Mouse (Mus musculus): ENCODE results near the gene Snrk.
A peak's percentile ranks its signal among the peaks of the same experiment; 100 is the strongest.
"Not testable (repeated sequence)": the region's sequence is repeated elsewhere in the genome, so short reads cannot be mapped to it uniquely, and the experiment has no call there.

The Snrk gene

DNA sequence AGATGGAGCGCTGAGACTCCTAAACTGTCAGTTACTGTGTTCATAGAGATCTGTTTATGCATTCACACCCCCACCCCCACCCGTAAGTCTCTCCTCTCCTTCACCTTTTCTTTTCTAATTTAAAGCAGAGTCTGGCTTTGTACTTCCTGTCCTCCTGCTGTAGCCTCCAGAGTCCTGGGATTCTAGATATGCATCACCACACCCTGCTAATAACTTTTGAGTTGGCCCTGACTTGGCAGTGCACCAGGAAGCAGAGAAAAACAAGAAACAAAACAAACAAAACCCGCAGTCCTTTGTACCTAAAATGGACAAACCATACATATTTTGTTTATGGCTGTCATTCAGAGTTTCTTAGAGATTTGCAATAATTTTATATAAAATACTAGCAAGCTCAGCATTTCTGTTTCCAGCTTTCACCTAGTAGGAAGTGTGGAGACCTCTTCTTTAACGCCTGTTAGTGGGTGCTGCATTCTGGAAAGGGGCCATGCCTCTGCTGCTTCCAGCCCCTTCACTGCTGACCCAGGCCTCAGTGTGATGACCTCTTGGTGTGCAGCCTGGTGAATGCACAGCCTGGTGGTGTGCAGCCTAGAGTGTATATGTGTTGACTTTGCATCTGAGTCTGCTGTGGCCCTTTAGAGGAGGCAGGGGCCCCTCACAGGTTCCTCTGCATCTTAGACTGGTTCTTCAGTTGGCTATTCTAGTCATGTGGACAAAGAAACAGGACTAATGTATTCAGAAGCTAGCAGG lies 29.2 kb downstream of the Snrk start:
- no peak for DNase-seq

DNA sequence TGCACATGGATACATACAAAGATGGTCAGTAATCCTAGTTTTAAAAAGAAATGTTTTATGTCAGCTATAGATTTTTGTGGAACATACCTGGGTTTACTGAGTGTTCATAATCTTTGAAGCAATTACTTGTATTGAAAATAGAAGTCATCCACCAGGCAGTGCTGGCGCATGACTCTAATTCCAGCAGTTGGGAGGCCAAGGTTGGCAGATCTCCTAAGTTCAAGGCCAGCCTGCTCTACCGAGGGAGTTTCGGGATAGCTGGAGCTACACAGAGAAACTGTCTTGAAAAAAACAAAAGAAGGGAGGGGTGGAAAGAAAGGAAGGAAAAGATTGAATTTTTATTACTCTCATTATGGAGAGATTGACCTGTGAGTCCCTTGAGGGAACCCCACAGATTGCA lies 31.3 kb downstream of the Snrk start:
- no peak for DNase-seq

DNA sequence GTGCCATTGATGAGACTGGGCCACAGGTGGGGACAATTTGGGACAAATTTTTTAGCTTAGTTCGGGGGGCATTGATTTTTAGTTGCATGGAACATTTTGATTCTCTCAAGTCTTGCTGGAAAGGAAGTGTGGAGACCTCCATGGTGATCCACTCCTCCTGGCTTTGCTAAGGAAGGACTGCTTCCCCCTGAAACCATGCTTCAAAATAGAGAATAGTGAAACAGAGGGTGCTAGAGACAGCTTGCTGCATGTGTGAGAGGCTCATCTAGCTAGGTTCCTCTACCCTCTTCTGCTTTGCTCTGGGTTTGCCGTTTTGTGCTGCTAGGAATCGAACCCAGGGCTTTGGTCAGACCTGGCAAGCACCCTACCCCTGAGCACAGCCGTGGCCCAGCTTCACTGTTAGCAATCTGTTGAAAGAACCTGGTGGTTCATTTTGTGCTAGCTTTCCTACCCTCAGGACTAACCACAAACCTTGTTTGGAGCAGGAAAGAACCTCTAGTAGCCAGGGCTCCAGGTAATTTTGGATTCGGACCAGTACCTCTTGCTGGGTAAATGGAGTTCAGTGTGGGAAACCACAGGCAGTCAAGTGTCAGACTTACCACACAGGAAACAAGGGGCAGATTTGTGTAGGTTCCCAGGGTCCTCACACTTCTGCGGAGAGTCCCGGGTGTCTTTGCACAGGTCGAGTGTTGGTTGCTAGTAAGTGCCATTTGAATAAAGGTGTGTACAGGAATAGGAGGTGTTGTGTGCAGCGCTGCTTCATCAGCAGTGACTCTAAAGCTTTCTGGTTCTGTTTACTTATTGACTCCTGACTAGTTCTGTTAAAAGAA lies 33.1 kb downstream of the Snrk start:
- DNase-seq: no peak

DNA sequence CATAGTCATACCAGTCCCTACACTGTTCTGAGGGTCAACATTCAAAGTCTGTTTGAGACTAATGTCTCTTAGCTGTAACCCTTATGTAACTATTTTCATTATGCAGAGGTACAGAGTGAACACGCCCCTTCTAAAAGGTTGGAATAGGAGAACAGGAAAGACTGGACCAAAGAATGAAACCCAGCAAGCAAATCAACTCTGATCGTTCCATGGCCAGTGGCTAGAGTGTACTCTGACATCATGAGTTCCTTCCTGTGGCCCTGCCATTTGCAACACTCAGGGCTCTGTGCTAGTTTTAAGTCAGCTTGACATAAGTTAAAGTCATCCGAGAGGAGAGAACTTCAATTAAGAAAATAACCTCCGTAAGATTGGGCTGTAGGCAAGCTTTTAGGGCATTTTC lies 35.0 kb downstream of the Snrk start:
- DNase-seq: no peak

DNA sequence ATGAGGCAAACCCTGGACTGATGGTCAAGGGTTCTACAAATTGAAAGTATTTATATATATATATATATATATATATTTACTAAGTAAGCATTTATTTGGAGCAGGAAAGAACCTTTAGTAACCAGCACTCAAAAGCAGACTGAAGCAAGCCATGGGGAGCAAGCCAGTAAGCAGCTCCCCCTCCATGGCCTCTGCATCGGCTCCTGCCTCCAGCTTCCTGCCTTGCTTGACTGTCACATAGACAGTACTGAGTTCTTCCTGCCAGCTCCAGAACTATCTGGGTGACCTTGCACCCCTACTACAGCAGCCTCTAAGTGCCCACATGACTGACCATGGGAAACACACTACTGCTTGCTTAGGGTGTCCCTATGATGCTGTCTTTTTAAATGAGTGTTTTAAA lies 35.4 kb downstream of the Snrk start:
- no peak for DNase-seq

DNA sequence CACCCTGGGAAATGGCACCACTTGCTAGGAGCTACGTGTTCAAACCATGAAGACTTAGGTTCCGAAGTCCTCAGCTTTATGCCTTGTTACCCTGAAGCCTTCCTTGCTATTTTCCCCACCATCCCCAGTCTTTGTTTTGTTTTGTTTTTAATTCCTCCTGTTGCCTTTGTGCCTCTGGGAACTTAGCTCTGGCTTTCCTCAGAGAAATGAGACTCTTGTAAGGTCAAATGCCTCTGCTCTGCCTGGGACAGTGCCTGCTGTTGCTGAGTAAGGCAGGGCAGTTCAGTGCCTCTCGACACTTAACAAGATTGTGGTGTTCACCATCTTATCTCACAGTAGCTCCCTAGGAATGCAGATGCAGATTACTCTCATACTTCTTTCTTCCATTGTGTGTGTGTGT lies 36.4 kb downstream of the Snrk start:
- no peak for DNase-seq

DNA sequence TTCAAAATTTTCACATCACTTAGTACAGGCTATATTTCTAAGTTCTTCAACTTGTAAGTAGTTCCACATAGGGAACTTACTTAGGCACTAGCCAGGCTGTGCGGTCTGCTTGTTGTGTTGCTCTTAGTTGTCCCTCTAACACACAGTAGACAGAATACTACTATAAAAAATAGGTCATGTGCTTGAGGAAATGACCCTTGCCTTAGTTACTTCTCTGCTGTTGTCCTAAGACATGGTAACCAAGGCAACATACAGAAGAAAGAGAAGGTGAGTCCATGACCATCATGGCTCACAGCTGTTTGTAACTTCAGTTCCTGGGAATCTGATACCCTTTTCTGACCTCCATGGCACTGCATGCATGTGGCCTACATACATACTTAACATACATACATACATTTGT lies 38.1 kb downstream of the Snrk start:
- no peak for DNase-seq

DNA sequence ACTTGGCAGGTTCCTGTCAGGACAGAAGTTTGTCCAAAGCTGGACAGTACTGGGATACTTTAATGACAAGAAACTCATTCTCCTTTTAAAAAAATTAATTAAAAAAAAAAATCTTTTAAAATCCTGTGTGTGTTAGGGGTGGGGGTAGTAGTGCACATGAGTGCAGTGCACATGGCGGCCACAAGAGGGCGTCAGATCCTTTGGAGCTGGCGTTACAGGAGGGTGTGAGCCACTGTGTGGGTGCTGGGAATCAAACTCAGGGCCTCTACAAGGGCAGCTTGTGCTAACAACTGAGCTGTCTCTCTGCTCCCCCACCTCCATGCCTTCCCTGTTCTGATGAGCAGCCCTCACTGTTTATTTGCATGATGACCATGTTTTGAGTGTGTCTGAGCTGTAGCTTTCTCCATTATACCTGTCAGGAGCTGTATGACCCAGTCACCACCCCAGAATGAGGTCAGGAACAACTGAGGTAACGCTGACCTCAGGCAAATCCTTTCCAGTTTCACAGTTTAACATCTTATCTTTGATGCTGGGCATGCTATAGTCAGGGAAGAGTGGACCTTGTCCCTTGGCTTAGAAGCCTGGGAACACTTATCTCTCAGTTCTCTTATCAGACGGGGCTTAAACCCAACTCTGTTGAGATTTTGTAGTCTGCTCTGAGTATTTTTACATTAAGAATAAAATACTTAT lies 39.5 kb downstream of the Snrk start:
- no peak for DNase-seq

DNA sequence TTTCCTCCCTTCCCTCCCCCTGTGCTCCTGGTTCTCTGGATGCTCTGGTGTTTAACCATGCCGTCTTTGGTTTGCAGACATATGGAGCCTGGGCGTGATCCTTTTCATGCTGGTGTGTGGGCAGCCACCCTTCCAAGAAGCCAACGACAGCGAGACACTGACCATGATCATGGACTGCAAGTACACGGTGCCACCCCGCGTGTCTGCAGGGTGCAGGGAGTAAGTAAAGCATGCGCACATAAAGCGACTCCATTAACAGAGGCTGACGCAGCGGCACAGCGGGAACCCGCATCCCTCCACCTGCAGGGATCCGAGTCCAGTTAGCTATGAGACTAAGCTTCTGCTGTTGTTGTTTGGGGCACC lies 40.0 kb downstream of the Snrk start:
- DNase-seq: no peak

DNA sequence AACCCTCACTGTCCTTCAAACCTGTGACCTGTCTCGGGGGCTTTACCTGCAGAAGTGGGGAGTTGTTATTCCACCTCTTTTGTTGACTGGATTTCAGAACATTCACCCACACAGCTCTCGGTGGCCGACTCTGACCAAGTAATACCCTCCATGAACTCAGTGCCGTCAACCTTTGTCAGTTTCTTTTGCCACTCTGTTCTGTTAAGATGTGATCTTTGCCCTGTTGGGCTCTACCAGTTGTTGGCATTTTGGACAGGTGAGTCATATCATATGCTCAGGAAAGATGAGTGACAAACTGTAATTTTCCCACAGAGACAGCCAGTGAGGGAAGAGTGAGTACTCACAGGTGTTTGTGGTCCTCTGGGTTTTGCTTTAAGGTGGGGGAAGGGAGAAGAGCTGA lies 47.5 kb downstream of the Snrk start:
- DNase-seq: no peak

DNA sequence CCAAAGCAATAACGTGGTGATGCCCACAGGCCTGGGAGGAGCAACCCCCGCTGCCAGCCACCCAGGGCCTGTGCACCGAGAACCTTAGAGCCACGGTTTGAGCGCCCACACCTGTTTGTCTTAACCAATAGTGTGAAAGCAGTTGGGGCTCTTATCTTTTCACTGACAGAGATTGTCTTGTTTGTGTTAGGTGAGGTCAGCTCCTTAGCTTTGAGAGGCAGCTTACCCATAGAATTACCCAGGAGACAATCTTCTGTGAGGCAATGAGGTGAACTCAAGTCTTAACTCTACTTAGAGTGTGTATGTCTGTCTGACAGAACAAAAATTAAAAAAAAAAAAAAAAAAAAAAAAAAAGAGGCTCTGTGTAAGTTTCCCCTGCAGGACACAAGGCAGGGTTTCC lies 50.7 kb downstream of the Snrk start:
- DNase-seq: not testable (repeated sequence)

DNA sequence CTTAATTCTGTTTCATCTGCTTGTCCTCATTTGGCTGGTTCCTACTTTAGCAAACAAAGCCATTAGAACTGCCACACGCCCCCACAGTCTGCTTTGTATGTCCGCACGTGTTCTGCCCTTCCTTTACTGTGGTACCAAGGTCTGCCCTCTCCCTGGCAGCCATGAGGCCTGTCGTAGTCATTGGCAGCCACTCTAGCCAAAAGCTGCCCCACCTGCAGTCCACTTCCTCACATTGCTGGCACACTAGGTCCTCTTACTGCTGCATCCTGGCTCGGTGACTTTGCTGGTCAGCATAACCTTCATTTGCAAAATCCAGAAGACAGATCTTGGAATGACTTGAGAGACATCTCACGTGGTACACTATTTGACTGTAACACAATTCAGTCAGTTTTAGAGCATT lies 52.8 kb downstream of the Snrk start:
- peak; percentile 68 for DNase-seq

DNA sequence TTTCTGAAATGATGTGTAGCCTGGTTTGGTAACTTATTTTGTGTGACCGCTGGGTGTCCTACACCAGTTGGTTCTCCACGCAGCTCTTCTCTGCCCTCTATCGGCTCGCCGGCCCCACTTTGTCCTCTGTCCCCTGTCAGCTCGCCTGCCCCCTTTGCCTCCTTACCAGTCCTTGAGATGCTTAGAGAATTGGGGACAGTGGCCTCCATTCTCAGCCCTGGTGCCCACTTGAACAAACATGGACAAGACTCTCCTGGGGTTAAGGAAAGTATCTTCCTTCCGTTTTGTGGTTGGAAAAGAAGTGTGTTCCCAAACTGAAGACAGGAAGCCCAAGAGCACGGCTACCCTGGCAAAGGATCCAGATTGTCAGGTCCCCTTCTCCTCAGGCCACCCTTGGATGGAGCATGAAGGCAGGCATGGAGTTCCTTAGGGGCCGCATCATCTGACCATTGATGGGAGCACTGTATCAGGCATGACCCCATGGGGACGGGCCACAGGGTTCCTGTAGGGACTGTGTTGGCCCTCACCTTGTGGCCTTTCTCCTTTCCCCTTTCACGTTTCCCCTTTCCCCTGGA lies 55.6 kb downstream of the Snrk start:
- DNase-seq: no peak

DNA sequence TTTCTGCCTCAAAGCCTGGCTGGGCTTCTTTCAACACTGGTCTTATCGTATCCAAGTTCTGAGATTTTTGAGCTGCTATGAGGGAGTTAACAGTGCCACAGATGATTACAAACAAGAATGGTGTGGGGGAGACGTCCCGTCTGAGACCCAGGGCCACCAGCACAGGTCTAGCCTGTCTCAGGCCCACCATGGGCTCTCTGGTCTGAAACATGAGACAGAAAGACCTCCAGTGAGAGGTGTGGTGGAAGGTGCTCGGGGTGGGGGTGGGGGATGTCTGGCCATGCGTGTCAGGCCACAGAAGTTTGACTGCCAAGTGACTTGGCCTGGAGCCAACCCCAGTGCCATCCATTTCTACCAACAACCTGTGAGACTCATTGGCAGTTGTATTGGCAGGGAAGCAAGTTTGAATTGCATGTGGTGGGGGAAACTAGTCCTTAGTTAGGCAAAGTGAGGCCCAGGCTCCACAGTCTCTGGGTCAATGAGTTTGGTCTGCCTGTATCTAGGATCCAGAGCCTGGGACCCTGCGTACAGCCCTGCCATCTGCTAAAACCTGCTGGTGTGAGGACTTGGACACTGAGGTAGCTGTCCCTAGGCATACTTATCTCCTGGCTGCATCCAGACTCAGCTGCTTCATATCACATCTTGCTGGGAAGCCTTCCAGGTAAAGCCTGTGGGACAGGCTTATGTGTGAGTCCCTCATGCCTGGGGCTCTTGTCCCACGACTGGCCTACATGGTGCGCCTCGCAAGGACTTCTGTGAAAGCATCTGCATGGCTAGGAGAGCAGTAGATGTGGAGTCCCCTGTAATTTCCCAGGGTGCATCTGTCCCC lies 56.6 kb downstream of the Snrk start:
- no peak for DNase-seq

DNA sequence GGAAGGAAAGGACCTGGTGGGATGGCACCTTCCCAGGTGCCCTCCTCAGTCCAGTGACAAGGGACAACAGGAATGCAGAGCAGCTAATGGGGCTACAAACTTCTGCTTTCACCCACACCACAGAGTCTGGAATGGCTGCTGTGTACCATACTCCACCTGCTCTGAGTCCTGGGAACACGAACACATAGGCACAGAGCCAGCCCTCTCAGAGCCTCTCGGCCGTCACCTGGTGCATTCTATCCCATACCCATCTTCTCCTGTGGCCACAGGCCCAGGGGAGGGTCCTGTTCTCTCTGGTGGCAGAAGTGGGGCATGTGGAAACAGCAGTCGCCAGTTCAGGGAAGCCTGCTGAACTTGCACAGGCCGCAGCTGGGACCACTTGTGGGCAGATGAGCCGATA lies 57.7 kb downstream of the Snrk start:
- DNase-seq: no peak

DNA sequence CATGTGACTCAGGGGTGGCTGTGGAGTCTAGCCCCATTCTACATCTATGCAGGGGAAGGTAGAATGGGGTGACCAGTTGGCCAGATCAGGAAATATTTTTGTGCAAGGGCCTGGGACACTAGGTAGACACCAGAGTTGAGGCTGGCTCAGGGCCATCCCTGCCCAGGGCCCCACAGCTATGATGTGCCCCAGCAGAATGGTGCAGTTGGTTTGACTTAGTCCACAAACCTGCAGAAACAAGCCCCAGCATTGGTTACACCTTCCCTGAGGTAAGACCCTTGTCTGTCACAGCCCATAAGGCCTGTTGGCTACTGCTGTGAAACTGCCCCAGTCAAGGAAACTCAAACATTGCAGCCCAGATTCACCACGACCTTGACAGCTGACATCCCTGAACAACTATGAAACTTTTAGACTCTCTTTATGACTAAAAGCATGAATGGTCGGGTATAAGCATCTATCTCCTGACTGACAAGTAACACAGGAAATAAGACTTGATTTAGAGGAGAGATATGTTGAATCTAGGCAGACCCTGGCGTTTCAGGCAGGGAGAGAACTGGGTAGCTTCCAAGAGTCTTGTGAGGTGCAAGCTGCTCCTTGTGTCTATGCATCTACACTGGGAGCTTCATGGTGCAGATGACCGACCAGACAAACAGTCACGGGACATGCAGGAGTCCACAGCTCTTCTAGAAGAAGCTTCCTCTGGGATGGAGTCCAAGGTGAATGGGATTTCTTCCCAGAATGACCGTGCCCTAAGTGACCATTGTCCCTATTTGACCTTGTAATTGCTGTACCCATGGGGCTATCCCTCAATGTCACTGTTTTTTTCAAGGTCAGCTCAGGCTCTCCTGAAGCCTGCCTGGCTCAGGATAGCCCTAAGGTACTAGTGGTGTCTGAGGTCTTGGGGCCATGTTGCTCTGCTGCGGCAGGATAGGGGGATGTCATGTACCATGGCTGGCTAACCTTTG lies 60.5 kb downstream of the Snrk start:
- no peak for DNase-seq

DNA sequence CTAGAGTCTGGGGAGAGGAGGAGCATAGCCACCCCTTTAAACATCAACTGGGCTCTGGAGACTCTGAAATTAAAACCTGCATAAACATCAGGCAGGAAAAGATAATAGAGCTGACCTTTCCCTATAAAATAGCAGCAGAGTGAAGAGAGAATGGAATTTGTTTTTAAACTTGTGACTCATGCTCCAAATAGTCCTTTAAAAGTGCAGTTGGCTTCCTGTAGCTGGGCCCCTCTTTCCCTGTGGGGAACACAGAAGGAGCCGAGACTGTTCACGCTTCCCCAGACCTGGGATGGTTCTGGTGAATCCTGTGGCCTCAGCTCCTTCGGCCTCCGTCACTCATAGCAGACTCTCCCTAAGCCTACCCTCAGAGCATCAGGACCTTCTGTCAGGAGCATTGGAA lies 61.4 kb downstream of the Snrk start:
- no peak for DNase-seq

DNA sequence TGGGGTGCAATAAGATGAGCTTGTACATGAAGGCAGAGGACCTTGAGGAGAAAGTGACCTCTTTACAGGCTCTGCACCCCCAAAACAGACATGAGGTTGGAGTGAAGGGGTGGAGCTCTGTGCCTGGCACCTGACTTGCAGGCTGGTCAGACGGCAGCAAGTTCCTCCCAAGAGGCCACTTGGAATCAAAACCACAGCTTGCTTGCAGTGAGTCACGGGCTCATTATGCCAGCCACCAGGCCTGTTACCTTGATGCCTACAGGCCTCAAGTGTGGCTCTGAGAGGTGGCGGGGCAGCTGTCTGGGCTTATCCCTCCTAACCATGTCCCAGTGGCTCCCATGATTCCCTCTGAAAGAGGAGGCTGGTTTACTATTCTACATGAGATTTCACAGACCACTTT lies 63.0 kb downstream of the Snrk start:
- DNase-seq: no peak

DNA sequence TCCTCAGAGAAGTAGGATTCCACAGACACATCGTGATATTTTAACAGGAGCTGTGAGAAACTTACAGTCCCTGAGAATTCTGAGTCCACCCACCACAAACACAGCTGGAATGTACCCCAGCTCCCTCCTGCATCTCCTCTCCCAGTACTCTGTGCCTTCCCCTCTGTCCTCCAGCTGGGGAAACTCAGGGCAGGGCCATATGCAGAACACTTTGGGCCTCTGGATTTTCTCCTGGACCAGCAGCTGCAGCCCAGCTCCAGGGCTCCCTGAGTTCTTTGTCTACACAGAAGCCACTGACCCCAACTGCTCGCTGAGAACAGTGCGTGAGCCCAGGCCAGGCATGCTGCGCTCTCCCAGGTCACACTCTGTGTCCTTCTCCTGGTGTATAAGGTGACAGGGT lies 66.0 kb downstream of the Snrk start:
- no peak for DNase-seq

DNA sequence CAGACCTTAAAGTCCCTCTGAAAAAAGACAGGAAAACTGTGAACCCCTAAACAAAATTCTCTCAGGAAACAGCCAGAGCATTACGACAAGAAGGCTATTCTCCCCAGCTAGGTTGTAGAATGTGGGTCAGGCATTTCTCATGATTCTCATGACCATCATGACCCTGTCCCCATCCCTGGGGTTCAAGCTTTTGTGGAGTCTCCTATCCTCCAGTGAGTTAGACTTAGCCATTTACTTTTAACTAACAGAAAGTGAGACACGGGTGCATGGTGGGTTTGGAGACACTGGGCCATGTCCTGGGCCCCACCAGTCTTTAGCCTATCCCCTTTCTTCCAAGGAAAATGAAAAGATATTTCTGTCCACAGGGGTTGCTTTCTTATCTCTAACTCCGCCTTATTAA lies 67.3 kb downstream of the Snrk start:
- DNase-seq: no peak

DNA sequence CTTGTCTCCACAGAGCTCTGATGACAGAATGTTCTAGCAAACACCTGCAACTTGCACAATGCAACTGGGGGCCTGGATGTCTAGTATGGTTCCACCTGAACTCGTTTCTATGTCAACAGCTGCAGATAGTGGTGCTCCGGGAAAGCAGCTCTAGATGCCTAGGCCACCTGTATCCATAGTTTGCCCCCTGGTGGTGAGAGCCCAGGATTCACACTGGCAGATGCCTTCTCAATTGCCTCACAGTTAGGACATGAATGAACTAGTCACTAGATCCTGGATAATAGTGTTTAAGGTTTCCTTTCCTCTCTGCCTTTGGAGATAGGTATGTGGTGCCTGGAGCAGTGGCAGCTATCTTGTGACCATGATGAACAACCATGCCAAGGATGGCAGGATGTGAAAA lies 68.0 kb downstream of the Snrk start:
- DNase-seq: peak; percentile 86

DNA sequence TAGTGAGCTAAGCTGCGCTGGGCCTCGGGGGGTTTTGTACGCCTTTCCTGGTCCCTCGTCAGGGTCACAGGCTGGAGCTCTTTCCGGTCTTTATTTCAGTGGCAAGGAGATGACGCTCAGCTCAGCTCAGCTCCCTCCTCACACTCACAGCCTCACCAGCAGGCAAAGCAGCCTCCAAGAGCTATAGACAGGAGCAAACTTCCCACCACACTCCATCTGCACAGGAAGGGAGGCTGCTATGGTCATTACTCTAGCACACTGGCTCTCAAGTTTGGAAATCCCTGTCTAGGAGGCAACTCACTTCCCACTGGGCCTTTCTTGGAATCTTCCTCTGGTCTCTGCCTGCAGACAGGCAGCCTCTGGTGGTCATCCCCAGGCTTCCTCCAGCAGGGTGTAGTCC lies 68.9 kb downstream of the Snrk start:
- DNase-seq: no peak

Measured in cerebellum, adult 8-10 months (tissue).